Mouse (Mus musculus) bone marrow macrophage, adult 2 months (primary cell): ENCODE measurements around the gene Asb7. TPM values are rescaled to one million over a fixed set of nuclear protein-coding genes. Genes with fewer than 3 reads are reported as not detected.

Experiments
- H3K27ac ChIP-seq: 2 replicates; pipeline ENCODE4 v1.5.1; 2012; ENCODE audit warnings: low read depth, low read length; ENCODE audit not compliant: insufficient read depth
- H3K4me1 ChIP-seq: 2 replicates; pipeline ENCODE4 v1.6.1; 2012; ENCODE audit warnings: low read length; ENCODE audit not compliant: control insufficient read depth, insufficient read depth
- H3K4me3 ChIP-seq: 2 replicates; pipeline ENCODE4 v1.5.1; 2012; ENCODE audit warnings: mild to moderate bottlenecking, low read length, moderate library complexity; ENCODE audit not compliant: insufficient read depth
- CTCF ChIP-seq: IDR thresholded peaks from 2 replicates; pipeline ENCODE4 v1.5.1; 2012; ENCODE audit warnings: low read depth, mild to moderate bottlenecking, low read length, moderate library complexity
- POLR2A ChIP-seq: IDR thresholded peaks from 2 replicates; pipeline ENCODE4 v1.6.1; 2012; ENCODE audit warnings: mild to moderate bottlenecking, low read depth, low read length, borderline replicate concordance
- polyA plus RNA-seq: library from polyadenylated mRNA; stranded (reverse); fragments of >200 nt; gene quantifications from 2 replicates; pipeline ENCODE4 v1.2.4, GENCODE M21; 2012; ENCODE audit not compliant: missing spikeins, insufficient read depth, insufficient read length

Asb7 gene
- polyA plus RNA-seq, 1 experiment, result 15.6 TPM

GRCm38 (mm10) chr7:66704631-66705030 is 15.2 kb upstream of the Asb7 start:
- Histone ChIP-seq H3K4me3 (no peak overlapping the region), H3K27ac (no peak overlapping the region), H3K4me1 (peaks cover 10% of the 10 kb centered on the region)
- no peak for TF ChIP-seq POLR2A
- TF ChIP-seq CTCF, result no peak

- Histone ChIP-seq H3K4me3 (no peak overlapping the region), H3K4me1 (peaks cover 10% of the 10 kb centered on the region), H3K27ac (no peak overlapping the region)
- TF ChIP-seq CTCF (no peak), POLR2A (no peak)
Observed at GRCm38 (mm10) chr7:66702721-66703120, 13.3 kb upstream of the Asb7 start.

DNA sequence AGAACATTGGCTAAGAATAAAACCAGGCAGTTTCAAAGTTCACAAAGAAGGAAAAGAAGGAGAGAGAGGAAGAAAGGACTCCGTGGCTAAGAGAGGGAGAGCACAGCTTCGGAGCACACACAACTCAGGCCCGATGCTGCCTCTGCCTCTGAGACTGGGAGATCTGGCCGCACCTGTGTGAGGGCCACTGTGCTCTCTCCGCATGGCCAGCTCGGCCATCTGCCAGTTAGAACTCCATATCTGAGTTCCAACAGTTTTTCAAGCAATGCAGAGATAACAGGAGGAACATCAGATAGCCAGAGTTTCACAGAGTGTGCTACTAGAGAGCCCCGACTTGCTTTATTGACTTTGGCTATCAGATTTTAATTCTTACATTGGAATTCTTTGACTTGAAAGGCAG is 5.1 kb upstream of the Asb7 start:
- 0 out of 2 replicates have a peak, but pooled peaks cover 2% of the 10 kb centered on the region for H3K4me1 ChIP-seq
- no peak overlapping the region for H3K4me3 ChIP-seq
- no peak overlapping the region for H3K27ac ChIP-seq
- no peak for TF ChIP-seq CTCF
- TF ChIP-seq POLR2A, result no peak

DNA sequence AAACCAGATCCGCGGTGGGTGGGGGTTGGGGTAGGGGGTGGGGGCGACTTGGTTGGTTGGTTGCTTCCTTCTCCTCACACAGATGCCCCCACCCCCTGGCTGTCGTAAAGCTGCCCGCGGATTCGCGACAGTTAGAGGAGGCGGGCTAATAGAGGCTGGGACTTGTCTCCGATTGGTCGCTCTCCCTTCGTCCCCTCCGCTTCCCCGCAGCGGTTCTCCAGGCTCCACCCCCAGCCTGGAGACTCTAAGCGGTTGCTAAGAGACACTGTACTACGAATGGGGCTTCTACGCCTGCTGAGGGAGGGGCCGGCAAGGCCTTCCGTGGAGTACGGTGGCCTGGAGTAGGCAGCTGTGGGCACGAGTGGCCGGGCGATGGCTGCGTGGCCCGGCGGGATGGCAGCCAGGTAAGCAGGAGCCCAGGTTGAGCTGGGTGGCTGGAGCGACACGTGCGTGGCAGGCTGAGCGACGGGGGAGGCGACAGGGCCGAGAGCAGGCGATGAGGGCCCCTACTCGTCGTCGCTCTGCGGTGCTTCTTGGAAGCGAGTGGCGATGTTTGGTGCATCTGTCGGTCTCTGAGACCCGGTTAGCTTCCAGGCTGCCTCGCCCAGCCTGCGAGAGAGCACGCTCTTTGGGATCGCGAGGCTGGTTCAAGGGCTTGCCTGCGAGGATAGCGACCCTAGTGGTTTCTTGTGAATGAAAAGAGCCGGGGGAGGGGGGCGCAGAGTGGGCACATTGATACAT is 394 bp upstream of the Asb7 start, which contains the start of gene Lins1:
Lins1 (plus strand) TSS at position 270 of the 741 bp plus-strand sequence.
- 0 out of 2 replicates have a peak, but pooled peaks cover 2% of the 10 kb centered on the region for H3K4me1 ChIP-seq
- peak within 1 kb of the TSS; percentile 54 for H3K27ac ChIP-seq
- TF ChIP-seq CTCF, result 0 out of 2 replicates have a peak, but pooled peaks have one; percentile 36
- no peak for TF ChIP-seq POLR2A
- peak within 1 kb of the TSS; percentile 96 for H3K4me3 ChIP-seq

- Histone ChIP-seq H3K27ac (no peak overlapping the region), H3K4me3 (peak overlapping the region; percentile 96)
- TF ChIP-seq POLR2A (no peak), CTCF (no peak)
Observed at GRCm38 (mm10) chr7:66688721-66689120, 675 bp downstream of the Asb7 start.

GRCm38 (mm10) chr7:66682119-66682863 is 7.1 kb downstream of the Asb7 start:
- Histone ChIP-seq H3K4me1 (no peaks in the 10 kb centered on the region), H3K4me3 (no peak overlapping the region), H3K27ac (no peak overlapping the region)
- TF ChIP-seq CTCF, result no peak
- TF ChIP-seq POLR2A, result no peak

More at GRCm38 (mm10) chr7:66688721-66689120, 675 bp downstream of the Asb7 start:
- H3K4me1 ChIP-seq, result 0 out of 2 replicates have a peak, but pooled peaks cover 2% of the 10 kb centered on the region

- Histone ChIP-seq H3K4me3 (no peak overlapping the region), H3K27ac (no peak overlapping the region), H3K4me1 (no peaks in the 10 kb centered on the region)
- TF ChIP-seq POLR2A (no peak), CTCF (no peak)
Observed at GRCm38 (mm10) chr7:66675800-66676199, 13.6 kb downstream of the Asb7 start.

GRCm38 (mm10) chr7:66667064-66667463 is 22.3 kb downstream of the Asb7 start:
- H3K27ac ChIP-seq, result no peak overlapping the region
- no peak overlapping the region for H3K4me3 ChIP-seq
- no peaks in the 10 kb centered on the region for H3K4me1 ChIP-seq
- TF ChIP-seq CTCF, result no peak
- no peak for TF ChIP-seq POLR2A

DNA sequence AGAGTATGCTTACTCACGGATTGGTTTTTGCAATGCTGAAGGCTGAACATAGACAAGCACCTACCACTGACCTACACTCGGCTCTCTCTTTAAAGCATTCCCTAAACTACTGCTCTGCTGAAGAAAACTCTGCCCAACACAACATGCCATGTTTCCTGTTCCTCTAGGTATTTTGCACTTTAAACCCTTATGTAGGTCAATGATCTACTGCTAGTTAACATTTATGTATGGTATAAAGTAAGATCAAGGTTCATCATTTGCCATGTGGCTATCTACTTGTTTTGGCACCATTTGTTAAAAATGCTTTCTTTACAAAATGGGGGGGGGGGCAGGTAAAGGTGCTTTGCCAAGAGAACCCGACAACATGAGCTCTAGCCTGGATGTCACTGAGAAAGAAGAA is 25.8 kb downstream of the Asb7 start:
- no peak overlapping the region for H3K4me3 ChIP-seq
- H3K4me1 ChIP-seq, result peaks cover 3% of the 10 kb centered on the region; the same call in 1 of the 2 replicates
- H3K27ac ChIP-seq, result no peak overlapping the region
- no peak for TF ChIP-seq CTCF
- TF ChIP-seq POLR2A, result no peak

- Histone ChIP-seq H3K4me3 (peak overlapping the region; percentile 27), H3K4me1 (peaks cover 4% of the 10 kb centered on the region; the same call in 1 of the 2 replicates), H3K27ac (no peak overlapping the region)
- no peak for TF ChIP-seq POLR2A
- TF ChIP-seq CTCF, result peak; percentile 97
Observed at GRCm38 (mm10) chr7:66661572-66661971, 27.8 kb downstream of the Asb7 start.
